Mouse (Mus musculus) cerebellum, adult 2 months (tissue): Measurements from ENCODE around the gene Btn1a1. TPM values are rescaled to one million over a fixed set of nuclear protein-coding genes. Genes with fewer than 3 reads are reported as not detected.

Experiments used
- DNase-seq, 2 experiments: peaks; one replicate each; pipeline ENCODE4 v3.0.0; 2021
- H3K27ac ChIP-seq: fragments of 200-500 bp; 2 replicates; pipeline ENCODE4 v1.5.1; 2012; ENCODE audit warnings: low read length, control low read depth, inconsistent platforms; ENCODE audit not compliant: insufficient read depth
- H3K27me3 ChIP-seq: fragments of 200-500 bp; 2 replicates; pipeline ENCODE4 v1.6.1; 2012; ENCODE audit warnings: inconsistent platforms, mild to moderate bottlenecking, low read length, moderate library complexity; ENCODE audit not compliant: control insufficient read depth, insufficient read depth
- H3K4me1 ChIP-seq: fragments of 200-500 bp; 2 replicates; pipeline ENCODE4 v1.6.1; 2011; ENCODE audit warnings: low read length; ENCODE audit not compliant: control insufficient read depth, insufficient read depth
- H3K4me3 ChIP-seq: fragments of 200-500 bp; replicated peaks from 2 replicates; pipeline ENCODE3; 2011; ENCODE audit warnings: mild to moderate bottlenecking, low read depth, low read length, control low read depth; ENCODE audit not compliant: insufficient read depth
- CTCF ChIP-seq: fragments of 200-500 bp; IDR thresholded peaks from 2 replicates; pipeline ENCODE4 v1.5.1; 2011; ENCODE audit warnings: low read depth, mild to moderate bottlenecking, control low read depth, low read length, moderate library complexity, borderline replicate concordance; ENCODE audit not compliant: insufficient read depth
- POLR2A ChIP-seq: fragments of 200-500 bp; IDR thresholded peaks from 2 replicates; pipeline ENCODE4 v1.6.1; 2011; ENCODE audit warnings: low read length, control low read depth, borderline replicate concordance; ENCODE audit not compliant: insufficient read depth
- WGBS: fragments of 180-500 bp; shearing (Covaris S2); methylation state at CpG from one replicate; pipeline ENCODE4 v1.1.7; 2018; 5-methylcytosine and 5-hydroxymethylcytosine counted together
- polyA plus RNA-seq: library from polyadenylated mRNA; depleted of rRNA; stranded (reverse); fragments of >200 nt; gene quantifications from 2 replicates; pipeline ENCODE4 v1.2.3, GENCODE M21; 2012

The Btn1a1 gene
- polyA plus RNA-seq, 1 experiment, result 0.21 TPM

GRCm38 (mm10) chr13:23491990-23492389 lies 26.3 kb upstream of the Btn1a1 start:
- no peaks in the 10 kb centered on the region for H3K4me1 ChIP-seq
- TF ChIP-seq CTCF (no peak), POLR2A (no peak)
- WGBS, result 36% methylated on average over 14 of the region's 14 CpGs
- H3K4me3 ChIP-seq, result no peak overlapping the region
- DNase-seq, result no peak
- no peaks in the 10 kb centered on the region; the same call in 1 of the 2 replicates for H3K27me3 ChIP-seq
- no peak overlapping the region for H3K27ac ChIP-seq

GRCm38 (mm10) chr13:23491263-23491662 lies 25.6 kb upstream of the Btn1a1 start:
- no peak for TF ChIP-seq POLR2A
- TF ChIP-seq CTCF, result no peak
- no peak for DNase-seq
- Histone ChIP-seq H3K27me3 (no peaks in the 10 kb centered on the region; the same call in 1 of the 2 replicates), H3K4me1 (no peaks in the 10 kb centered on the region), H3K27ac (no peak overlapping the region), H3K4me3 (no peak overlapping the region)
- 25% methylated on average over 1 of the region's 1 CpGs for WGBS

- Histone ChIP-seq H3K4me3 (no peak overlapping the region), H3K4me1 (no peaks in the 10 kb centered on the region), H3K27me3 (no peaks in the 10 kb centered on the region; the same call in 1 of the 2 replicates), H3K27ac (no peak overlapping the region)
- TF ChIP-seq CTCF (no peak), POLR2A (no peak)
- WGBS, result 69% methylated on average over 1 of the region's 1 CpGs
- no peak for DNase-seq
These were observed 25.2 kb upstream of the Btn1a1 start for GRCm38 (mm10) chr13:23490863-23491262.

GRCm38 (mm10) chr13:23488400-23489322 lies 23.0 kb upstream of the Btn1a1 start, which contains the start of gene Btn2a2:
TSS of gene Btn2a2 (minus strand) at chr13:23488857.
- H3K27me3 ChIP-seq, result no peaks in the 10 kb centered on the region; the same call in 1 of the 2 replicates
- no peak for TF ChIP-seq CTCF
- no peak for TF ChIP-seq POLR2A
- H3K4me3 ChIP-seq, result peak within 1 kb of the TSS; percentile 43
- 11% methylated on average over 14 of the region's 14 CpGs for WGBS
- no peaks in the 10 kb centered on the region for H3K4me1 ChIP-seq
- DNase-seq, result peak; percentile 49 to 61
- H3K27ac ChIP-seq, result no peak within 1 kb of the TSS

GRCm38 (mm10) chr13:23485271-23485670 lies 19.6 kb upstream of the Btn1a1 start:
- H3K4me3 ChIP-seq, result no peak overlapping the region
- H3K27me3 ChIP-seq, result no peaks in the 10 kb centered on the region
- H3K27ac ChIP-seq, result no peak overlapping the region
- TF ChIP-seq CTCF, result no peak
- no peak for TF ChIP-seq POLR2A
- no peaks in the 10 kb centered on the region for H3K4me1 ChIP-seq
- WGBS, result 54% methylated on average over 5 of the region's 5 CpGs
- DNase-seq, result no peak

- Histone ChIP-seq H3K27ac (no peak overlapping the region), H3K4me3 (no peak overlapping the region), H3K4me1 (no peaks in the 10 kb centered on the region), H3K27me3 (no peaks in the 10 kb centered on the region)
- no peak for DNase-seq
- TF ChIP-seq POLR2A (no peak), CTCF (no peak)
- 90% methylated on average over 2 of the region's 2 CpGs for WGBS
These were observed 17.5 kb upstream of the Btn1a1 start for GRCm38 (mm10) chr13:23483153-23483552.

- no peaks in the 10 kb centered on the region for H3K27me3 ChIP-seq
- TF ChIP-seq POLR2A (no peak), CTCF (no peak)
- 23% methylated on average over 2 of the region's 2 CpGs for WGBS
- H3K4me3 ChIP-seq, result no peak overlapping the region
- H3K4me1 ChIP-seq, result no peaks in the 10 kb centered on the region
- H3K27ac ChIP-seq, result no peak overlapping the region
- no peak for DNase-seq
These were observed 10.0 kb upstream of the Btn1a1 start for GRCm38 (mm10) chr13:23475658-23476057.

GRCm38 (mm10) chr13:23466911-23467310 lies 1.2 kb upstream of the Btn1a1 start:
- peak; percentile 64 to 66 for DNase-seq
- Histone ChIP-seq H3K4me3 (no peak overlapping the region), H3K27me3 (no peaks in the 10 kb centered on the region), H3K27ac (no peak overlapping the region), H3K4me1 (no peaks in the 10 kb centered on the region)
- WGBS, result 14% methylated on average over 9 of the region's 9 CpGs
- TF ChIP-seq POLR2A, result no peak
- no peak for TF ChIP-seq CTCF
